Mouse (Mus musculus) erythroblast, adult 5-6 weeks (primary cell): ENCODE data around the gene Csmd2. TPM values are rescaled to one million over a fixed set of nuclear protein-coding genes. Genes with fewer than 3 reads are reported as not detected.

Source experiments
- ATAC-seq: replicated peaks from 2 replicates; pipeline ENCODE4 v1.8.0; 2016; ENCODE audit warnings: moderate number of reproducible peaks, mild to moderate bottlenecking, moderate TSS enrichment, inconsistent platforms; ENCODE audit not compliant: poor library complexity, low FRiP score, severe bottlenecking
- total RNA-seq, 2 experiments: library from RNA; stranded (forward) in 1 of 2; stranded (reverse) in 1 of 2; fragments of 150-400 nt in 1 of 2; fragments of 200-764, 138-1000 nt in 1 of 2; gene quantifications; 2 replicates each; pipeline versions ENCODE4 v1.2.3 to v1.2.4; 2015 to 2017; ENCODE audit warnings: low replicate concordance in 2 of 2

The Csmd2 gene
- total RNA-seq, 2 experiments from 2014 or later: not detected

DNA sequence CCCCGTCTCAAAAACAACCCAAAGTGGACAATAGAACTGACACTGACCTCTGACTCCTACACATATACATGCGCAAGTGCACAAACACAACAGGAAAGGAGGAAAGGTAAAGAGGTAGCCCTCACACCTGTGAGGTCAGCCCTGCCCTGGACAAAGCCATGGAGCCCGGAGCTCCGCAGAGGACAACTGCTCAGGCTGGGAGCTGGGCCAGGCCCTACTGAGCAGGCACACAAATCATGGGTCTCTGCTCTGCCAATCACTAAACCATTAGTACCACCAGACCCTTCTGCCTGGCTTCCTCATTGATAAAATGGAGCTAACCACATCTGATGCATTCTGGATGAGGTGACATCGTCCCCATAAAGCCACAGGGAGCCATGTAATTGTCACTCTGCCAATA lies 409.0 kb downstream of the Csmd2 start:
- ATAC-seq: no peak

DNA sequence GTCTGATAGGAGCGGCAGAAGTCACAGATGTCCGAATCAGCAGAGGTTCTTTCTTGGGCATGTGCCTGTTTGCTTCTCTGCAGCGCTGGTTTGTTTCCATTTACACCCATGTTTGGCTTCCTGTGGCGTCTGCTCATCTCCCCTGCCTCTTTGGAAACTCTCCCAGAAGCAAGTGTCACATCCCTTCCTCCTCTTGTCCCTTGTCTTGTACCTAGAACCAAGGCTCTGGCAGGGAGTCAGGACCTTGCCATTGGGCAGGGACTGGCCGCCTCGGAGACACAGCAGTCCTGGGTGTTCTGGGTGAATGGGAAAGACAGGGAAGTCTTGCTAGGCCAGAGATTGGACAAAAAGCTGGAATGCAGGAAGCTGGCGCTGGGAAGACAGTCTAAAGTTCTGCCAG lies 410.1 kb downstream of the Csmd2 start:
- no peak for ATAC-seq

DNA sequence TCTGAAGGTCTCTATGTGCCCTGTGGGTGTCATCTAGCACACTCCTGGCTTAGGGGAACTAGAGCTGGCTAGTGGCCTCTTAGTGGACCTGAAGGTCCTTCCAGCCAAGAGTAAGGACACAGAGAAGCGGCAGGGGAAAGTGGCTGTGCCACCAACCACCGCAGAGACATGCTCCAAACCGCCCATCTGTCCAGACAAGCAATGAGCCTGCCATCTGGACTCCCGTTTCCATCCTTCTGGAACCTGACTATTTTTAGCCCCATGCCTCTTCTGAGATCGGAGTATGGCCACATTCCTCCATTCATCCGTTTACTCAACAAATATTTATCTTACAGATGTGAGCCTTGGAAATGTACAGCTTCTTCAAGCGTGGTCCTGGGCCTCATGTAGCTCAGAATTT lies 411.3 kb downstream of the Csmd2 start:
- no peak for ATAC-seq

DNA sequence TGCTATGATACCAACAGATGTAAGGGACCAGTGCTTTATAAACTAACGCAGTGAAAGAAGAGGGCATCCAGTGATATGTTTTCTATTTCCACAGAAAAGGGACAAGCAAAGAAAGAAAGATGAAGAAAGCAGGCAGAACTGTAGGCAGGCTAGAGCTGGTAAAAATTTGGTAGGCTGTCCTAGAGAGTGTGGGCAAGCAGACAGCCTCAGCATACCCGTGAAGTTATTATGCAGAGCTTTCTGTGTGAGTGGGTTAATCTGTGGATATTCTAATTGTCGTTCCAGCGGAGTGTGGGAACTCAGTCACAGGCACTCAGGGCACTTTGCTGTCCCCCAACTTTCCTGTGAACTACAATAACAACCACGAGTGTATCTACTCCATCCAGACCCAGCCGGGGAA lies 412.4 kb downstream of the Csmd2 start:
- ATAC-seq: no peak

DNA sequence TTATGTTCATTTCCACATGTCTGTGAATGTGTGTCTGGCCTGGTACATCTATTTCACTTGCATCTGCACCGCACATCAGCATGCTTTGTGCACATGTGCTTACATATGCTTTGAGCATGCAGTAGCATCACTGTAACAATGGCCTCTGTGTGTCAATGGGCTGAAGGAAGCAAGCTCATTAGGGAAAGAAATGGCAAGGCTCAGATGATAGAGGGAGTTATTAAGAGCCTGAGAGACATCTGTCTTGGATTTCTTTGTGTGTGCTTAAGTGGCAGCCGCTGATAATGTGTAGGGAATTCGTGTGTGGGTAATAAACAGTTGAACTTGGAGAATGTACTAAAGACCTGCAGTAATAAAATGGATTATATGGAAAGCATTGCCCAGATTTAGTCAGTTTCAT lies 413.9 kb downstream of the Csmd2 start:
- no peak for ATAC-seq

DNA sequence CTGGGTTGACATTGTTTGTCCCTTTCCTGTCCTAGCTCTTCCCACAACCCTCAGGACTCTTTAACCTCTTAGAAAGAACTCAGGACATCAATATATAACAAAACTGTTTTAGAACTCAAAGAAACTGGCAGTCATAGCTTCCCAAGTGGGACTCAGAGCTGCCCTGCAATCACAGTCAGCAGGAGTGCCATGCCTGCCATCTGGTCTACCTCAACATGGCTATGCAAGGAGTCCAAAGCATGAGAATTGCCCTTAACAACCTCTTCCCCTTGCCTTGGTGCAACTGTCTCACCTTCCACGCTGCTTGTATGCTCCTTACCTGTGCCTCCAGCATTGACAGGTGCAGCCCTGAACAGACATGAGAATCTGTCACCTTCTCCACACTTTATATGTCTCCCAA lies 415.0 kb downstream of the Csmd2 start:
- ATAC-seq: no peak

DNA sequence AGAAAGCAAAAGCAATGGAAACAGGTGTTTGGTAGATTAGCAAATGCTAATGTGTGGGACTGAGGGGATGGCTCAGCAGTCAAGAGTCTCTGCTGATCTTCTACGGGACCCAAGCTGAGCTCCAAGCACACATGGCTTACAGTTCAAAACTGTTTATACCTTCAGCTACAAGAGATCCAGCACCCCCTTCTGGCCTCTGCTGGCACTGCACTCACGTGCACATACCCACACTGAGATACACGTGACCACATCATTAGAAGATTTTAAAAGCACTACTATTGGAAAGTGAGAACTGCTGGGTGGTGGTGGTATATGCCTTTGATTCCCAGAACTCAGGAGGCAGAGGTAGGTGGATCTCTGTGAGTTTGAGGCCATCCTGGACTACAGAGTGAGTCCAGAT lies 417.9 kb downstream of the Csmd2 start:
- ATAC-seq: no peak

DNA sequence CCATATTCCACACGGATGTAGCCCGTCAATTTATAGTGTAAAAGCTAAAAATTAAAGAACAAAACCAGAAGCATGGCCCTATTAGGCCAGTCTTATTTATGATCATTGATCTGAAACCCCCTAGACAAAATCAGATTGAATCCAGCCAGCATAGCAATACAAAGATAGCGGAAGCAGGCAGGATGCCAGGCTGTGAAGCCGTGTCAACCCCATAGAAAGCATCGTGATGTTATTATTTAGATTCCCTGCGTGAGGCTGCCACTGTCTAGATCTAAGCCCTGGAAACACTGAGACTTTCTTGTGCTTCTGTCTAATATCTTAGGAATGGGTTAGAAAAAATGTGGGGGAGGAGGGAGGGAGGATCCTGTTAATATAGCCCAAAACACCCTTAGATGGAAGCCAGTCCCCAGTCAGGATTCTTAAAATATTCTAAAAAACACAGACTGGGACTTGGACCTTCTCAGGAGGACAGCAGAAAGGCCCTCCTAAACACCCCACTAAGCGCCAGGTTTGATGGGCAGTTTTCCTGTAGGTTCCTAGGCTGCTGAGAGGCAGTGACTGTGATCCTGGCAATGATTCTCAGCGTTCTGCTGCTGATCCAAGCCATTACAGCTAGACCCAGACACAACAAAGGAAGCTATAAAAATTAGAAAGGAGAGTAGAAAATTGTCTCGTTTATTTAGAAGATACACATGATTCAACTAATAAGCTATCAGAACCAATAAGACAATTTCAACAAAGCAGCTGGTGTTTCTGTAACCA lies 419.6 kb downstream of the Csmd2 start:
- no peak for ATAC-seq

DNA sequence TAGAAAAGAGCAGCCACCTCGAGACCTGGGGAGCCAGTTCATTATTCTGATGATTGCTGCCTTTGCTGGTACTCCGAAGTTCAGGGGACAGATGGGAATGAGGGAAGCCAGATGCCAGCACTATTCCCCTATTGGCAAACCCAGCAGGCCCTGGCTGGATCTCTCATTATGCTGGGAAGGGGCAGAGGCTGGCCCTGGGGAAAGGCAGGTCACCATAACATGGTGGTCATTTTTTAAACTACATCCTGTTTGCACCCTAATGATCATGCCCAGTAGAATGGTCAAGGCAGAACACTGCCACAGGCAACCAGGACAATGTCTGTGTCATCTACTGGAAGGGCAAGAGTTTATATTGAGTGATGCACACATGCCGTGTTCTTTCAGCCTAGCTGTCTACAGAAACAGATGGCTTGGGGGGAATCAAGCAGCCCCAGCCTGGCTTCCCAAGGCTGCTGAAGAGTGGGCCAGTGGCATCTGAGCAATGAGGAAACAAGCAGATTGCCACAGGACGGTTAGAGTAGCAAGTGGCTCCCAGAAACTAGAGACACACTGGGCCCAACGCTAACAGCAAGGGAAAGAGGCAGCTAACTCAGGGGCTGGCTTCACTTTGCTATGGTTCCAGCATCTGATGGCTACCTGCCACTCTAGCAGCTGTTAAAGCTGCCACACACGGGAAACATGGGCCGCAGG lies 424.4 kb downstream of the Csmd2 start:
- ATAC-seq: no peak

DNA sequence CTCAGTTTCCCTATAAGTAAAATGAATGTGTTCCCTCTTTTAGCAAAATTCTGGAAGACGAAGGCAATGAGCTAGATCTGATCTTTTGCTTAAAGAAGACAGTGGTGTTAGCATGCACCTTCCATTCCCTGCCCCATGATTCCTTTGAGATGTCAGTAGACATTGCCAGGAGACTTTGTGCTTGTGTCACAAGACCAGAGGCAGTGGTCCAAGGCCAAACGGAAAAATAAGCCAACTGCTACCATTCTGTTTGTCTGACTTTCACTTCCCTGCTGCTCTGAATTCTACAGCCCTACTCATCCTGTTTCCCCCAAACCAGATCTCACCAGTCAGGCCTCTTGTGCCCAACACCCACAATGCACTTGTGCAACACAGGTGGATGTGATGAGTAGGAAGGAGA lies 427.1 kb downstream of the Csmd2 start:
- ATAC-seq: no peak

DNA sequence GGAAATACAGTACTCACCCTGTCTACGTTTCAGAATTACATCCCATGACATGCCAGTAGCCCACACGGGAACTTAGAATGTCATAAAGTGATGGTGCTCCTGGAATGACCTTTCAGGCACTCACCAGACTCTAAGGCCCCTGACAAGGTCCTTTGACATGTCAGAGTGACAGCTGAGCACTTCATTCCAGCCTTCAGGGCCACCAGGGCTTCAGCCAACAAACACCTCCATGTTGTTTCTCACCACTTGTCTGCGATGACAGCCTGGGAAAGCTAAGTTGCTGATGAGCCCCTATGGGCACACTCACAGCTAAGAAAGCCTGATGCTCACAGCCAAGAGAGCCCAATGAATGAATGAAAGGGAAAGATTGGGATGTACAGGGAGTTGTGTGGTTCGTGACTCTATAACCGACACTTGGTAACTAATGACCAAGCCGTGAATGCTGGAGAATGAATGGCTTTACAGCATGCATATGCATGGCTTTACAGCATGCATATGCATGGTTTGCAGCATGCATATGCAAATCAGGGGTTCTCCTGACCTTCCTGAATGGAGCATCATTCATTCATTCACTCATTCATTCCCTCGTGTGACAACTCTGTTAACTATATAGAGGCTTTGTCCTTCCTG lies 432.4 kb downstream of the Csmd2 start:
- no peak for ATAC-seq

DNA sequence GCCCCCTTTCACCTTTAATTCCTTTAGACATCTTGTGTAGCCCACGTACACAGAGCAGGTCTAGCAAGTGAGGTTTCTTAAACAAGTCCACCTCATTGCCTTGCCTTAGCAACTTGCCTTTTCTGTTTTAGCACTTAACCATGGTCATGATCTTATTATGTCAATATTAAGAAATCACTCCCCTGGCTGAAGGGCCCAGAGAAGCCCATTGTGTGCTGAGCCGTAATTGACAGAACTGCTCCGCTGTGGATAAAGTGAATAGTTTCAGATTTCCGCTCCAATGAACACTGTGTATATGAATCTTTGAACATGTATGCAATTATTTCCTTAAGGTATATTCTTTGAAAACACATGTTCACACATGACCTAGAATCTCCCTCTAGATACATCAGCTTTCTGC lies 434.8 kb downstream of the Csmd2 start:
- ATAC-seq: no peak

DNA sequence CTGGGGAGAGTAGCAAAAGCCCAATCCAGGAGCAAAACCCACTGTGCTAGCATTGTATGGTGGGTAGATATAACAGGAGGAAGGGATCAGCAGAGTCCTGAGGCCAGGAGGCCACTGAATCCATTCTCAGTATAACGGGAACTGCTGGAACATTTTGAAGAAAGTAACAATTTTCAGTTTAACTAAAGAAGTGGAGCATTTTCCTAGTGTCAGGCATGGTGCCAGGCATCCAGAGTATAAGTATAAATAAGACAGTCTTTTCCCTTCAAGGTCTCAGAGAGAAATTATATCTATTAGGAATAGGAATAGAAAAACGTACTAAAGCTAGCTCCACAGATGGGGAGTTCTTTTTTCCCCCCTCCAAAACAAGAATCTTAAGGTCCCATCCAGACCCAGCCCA lies 437.7 kb downstream of the Csmd2 start:
- ATAC-seq: no peak

DNA sequence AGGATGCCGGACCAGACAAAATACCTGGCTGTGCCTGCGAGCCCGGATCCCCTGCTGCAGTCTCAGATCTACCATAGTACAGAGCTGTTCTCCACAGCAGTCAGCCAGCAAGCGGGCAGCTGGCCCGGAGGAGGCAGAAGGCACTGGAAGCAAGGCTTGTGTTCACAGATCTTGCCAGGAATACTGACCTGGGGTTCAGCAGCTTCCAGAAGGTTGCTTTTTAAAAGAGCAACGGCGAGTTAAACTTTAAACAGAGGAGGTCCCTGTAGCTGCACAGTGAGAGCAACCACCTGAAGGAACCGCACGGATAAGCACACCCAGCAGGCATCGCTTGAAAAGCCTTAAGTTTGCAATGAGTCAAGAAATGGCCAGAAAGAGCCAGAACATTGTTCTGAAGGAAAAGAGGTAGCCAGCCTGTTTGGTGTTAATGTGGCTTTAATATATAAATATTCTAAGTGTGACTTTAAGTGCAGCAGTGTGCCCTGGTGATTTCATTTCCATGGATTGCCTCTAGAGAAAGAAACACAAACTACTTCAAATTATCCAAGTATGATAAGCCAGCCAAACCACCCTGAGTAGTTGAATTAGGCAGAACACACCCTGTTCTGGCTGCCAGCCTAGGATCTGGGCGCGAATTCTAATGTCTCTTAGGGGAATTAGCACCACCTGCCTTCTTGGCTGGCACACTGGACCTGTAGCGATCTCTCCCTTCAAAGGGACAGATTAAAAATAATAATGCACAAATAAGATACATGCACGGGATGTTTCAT lies 439.8 kb downstream of the Csmd2 start:
- ATAC-seq: no peak

DNA sequence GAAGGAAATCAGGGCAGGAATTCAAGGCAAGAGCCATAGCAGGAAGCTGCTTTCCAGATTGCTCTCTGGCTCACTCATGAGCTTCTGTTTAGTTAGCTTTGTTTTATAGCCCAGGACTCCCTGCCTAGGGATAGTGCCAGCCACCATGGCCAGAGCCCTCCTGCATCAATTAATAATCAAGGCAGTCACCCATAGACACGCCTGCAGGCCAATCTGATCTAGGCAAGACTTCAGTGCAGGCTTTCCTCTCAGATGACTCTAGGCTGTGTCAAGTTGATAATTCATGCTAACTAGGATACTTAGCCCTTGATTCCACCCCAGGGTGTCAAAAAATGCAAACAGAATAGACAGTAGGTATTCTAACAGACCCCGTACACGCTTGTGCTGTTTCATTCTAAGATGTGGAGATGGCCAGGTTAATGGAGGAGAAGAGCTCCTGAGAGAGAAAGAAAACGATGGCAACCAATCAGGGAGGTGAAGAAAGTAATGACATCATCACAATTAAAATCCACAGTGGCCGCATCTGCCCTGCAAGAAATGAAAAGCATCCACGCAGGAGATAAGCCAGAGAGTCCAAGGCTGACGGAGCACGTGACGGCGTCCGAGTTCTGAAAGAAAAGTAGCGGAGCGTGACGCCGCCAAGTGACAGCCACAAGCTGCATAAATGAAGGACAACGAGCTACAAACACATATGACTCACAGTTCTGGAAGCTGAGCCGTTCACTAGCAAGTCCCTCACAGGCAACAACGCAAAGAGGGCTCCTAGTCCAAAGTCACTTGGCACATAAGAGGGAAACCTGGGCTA lies 440.8 kb downstream of the Csmd2 start:
- ATAC-seq: no peak

DNA sequence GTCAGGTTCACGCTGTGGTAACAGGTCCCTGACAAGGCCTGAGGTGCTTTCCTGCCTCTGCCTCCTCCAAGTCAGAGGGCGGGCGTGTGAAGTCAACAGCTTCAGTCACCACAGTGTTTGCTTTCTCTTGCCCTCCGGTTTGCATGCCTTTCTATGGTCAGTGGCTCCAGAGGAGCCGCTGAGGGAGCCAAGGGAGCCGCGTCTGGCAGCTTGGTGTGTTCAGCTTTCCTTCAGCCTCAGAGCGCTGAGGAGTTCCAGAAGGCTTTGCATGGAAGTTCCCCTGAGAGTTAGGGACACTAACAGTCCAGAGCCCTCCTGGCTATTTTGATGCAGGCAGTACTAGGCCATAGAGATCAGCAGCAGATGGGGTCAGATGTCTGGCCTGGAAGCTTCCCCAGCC lies 441.9 kb downstream of the Csmd2 start:
- ATAC-seq: no peak

DNA sequence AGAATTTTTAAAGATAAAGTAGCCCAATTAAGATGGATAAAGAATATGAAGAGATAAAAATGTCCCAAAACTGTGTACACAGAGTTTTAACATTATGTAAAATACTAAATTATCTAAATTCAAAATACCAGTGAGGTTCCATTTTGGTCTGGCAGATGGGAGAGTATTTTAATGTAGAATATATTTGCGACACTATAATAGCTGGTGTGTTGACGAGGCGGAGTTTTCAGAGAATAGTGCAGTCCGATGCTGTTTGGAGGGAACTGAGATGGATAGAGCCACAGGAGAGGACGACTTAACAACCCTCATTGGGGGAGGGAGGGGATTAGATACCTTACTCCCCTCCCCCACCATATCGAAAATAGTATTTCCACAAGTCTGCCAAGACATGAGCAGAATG lies 452.9 kb downstream of the Csmd2 start:
- no peak for ATAC-seq

DNA sequence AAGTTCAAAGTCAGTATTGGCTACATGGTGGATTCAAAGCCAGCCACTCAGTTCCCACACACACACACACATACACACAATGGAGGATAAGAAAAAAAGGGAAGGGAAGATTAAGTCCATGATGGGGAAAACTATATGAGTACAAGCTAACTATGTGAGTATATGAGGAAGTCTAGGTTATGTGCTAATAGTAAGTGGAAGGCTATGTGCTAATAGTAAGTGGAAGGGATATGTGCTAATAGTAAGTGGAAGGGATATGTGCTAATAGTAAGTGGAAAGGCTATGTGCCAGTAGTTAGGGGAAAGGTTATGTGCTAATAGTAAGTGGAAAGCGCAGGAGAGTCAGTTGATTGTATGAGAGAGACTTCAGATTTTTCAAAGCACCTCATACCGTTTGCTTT lies 453.6 kb downstream of the Csmd2 start:
- no peak for ATAC-seq

DNA sequence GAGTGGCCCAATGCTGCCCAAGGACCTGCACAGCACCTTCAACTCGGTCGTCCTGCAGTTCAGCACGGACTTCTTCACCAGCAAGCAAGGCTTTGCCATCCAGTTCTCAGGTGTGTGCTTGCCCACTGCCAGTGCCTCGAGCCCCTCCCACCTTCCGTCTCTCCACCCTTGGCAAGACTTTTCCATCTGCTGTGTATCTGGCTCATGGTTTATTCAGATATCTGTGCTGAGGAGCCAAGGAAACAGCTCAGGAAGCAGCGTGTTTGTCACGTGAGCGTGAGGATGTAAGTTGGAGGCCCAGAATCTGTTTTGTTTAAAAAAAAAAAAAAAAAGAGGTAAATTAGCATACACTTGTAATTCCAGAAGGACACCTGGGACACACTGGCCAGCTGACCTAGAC lies 455.1 kb downstream of the Csmd2 start:
- no peak for ATAC-seq
